Mouse (Mus musculus) C2C12 (cell line): ENCODE data around the gene Anapc7.
A peak's percentile ranks its signal among the peaks of the same experiment; 100 is the strongest.

Experiments
- CEBPB ChIP-seq: IDR thresholded peaks from one replicate; pipeline ENCODE4 v1.6.1; 2011; ENCODE audit warnings: low read depth, mild to moderate bottlenecking, control low read depth, moderate library complexity
- CTCF ChIP-seq: IDR thresholded peaks from one replicate; pipeline ENCODE4 v1.5.1; 2011; ENCODE audit not compliant: control insufficient read depth, insufficient read depth, insufficient read length
- MAX ChIP-seq: IDR thresholded peaks from one replicate; pipeline ENCODE4 v1.6.1; 2011; ENCODE audit warnings: mild to moderate bottlenecking, control low read depth
- MYOD1 ChIP-seq: IDR thresholded peaks from one replicate; pipeline ENCODE4 v1.6.1; 2011; ENCODE audit warnings: low read depth; ENCODE audit not compliant: control insufficient read depth, insufficient read length
- MYOG ChIP-seq: IDR thresholded peaks from one replicate; pipeline ENCODE4 v1.6.1; 2011; ENCODE audit not compliant: control insufficient read depth, insufficient read length; ENCODE audit errors: extremely low read depth

DNA sequence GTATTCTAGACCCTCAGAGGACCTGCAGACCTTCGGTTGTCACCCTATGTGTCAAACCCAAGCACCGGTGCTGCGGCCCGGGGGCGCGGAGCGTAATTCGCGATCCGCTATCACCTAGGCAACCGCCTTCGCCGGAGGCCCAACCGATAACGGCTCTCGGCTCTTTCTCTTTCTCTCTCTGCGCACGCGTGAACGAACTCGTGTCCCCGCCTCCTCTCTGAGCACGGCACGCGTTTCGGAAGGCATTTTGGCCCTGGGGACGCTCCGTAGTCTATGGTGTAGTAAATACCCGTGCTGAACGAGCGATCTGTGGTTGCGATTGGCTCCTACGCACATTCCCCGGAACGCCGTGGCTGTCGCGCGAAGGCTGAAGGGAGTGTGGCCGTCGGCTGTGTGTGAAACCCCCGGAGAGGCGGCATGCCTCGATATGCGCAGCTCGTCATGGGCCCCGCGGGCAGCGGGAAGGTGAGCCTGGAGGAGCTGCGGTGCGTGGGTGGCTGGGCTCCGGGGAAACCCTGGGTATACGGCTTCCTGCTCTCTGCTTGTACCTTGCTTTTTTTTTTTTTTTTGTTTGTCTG lies 49.2 kb upstream of the Anapc7 start, which contains the start of gene Fam216a:
- peak; percentile 97 for TF ChIP-seq MAX
- TF ChIP-seq CTCF, result no peak
- no peak for TF ChIP-seq CEBPB
- TF ChIP-seq MYOG, result no peak
- no peak for TF ChIP-seq MYOD1
